Mouse (Mus musculus): ENCODE measurements around the gene Cdk2ap2. TPM values are rescaled to one million over a fixed set of nuclear protein-coding genes. Genes with fewer than 3 reads are reported as not detected.
"Not testable (repeated sequence)": the region's sequence is repeated elsewhere in the genome, so short reads cannot be mapped to it uniquely, and the experiment has no call there.

The Cdk2ap2 gene
- polyA plus RNA-seq, 1 experiment: 296 TPM

DNA sequence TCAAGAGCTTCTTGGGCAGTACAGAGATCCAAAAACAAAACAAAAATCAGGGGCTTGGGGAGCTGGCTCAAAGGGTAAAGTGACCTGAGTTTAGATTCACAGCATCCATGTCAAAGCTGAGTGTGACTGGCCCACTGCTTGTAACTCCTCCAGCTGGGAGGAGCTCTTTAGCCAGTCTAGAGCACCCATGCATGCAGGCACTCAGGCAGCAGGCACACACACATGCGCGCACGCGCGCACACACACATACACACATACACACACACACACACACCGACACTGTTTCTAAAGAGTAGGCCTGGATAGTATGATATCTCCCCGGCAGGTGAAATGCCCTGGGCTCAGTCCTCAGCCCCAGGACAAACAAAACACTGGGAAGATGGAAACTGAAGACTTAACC is 20.0 kb downstream of the Cdk2ap2 start:
- Histone ChIP-seq H3K27ac (ENCODE audit: control insufficient read depth, insufficient read depth, low read length) (no peak overlapping the region), H3K4me3 (ENCODE audit: control insufficient read depth, insufficient read depth, low read length) (no peak overlapping the region), H3K4me1 (replicated peaks; ENCODE audit: control insufficient read depth, insufficient read depth, low read length) (peaks cover 58% of the 10 kb centered on the region), H3K36me3 (ENCODE audit: control insufficient read depth, insufficient read depth, low read length) (peaks cover 29% of the 10 kb centered on the region), H3K27me3 (ENCODE audit: control insufficient read depth, insufficient read depth, low read length) (no peaks in the 10 kb centered on the region)
- 98% methylated on average over 7 of the region's 7 CpGs for WGBS
- no peak for DNase-seq
- TF ChIP-seq POLR2A (IDR thresholded peaks at IDR 0.05; ENCODE audit: control insufficient read depth, extremely low read depth, insufficient read depth, low read length, poor library complexity): no peak
- TF ChIP-seq CTCF (IDR thresholded peaks at IDR 0.05; ENCODE audit: borderline replicate concordance, control insufficient read depth, extremely low read depth, insufficient read depth, low read length, poor library complexity): no peak

GRCm38 (mm10) chr19:4118350-4118749 is 21.4 kb downstream of the Cdk2ap2 start:
- H3K4me1 ChIP-seq (replicated peaks; ENCODE audit: control insufficient read depth, insufficient read depth, low read length): peaks cover 48% of the 10 kb centered on the region
- TF ChIP-seq CTCF (IDR thresholded peaks at IDR 0.05; ENCODE audit: borderline replicate concordance, control insufficient read depth, extremely low read depth, insufficient read depth, low read length, poor library complexity): no peak
- TF ChIP-seq POLR2A (IDR thresholded peaks at IDR 0.05; ENCODE audit: control insufficient read depth, extremely low read depth, insufficient read depth, low read length, poor library complexity): no peak
- H3K36me3 ChIP-seq (ENCODE audit: control insufficient read depth, insufficient read depth, low read length): peaks cover 19% of the 10 kb centered on the region
- no peak overlapping the region for H3K4me3 ChIP-seq (ENCODE audit: control insufficient read depth, insufficient read depth, low read length)
- H3K27me3 ChIP-seq (ENCODE audit: control insufficient read depth, insufficient read depth, low read length): no peaks in the 10 kb centered on the region
- DNase-seq: no peak
- H3K27ac ChIP-seq (ENCODE audit: control insufficient read depth, insufficient read depth, low read length): peak overlapping the region; percentile 70
- whole genome bisulfite sequencing: 66% methylated on average over 2 of the region's 2 CpGs

DNA sequence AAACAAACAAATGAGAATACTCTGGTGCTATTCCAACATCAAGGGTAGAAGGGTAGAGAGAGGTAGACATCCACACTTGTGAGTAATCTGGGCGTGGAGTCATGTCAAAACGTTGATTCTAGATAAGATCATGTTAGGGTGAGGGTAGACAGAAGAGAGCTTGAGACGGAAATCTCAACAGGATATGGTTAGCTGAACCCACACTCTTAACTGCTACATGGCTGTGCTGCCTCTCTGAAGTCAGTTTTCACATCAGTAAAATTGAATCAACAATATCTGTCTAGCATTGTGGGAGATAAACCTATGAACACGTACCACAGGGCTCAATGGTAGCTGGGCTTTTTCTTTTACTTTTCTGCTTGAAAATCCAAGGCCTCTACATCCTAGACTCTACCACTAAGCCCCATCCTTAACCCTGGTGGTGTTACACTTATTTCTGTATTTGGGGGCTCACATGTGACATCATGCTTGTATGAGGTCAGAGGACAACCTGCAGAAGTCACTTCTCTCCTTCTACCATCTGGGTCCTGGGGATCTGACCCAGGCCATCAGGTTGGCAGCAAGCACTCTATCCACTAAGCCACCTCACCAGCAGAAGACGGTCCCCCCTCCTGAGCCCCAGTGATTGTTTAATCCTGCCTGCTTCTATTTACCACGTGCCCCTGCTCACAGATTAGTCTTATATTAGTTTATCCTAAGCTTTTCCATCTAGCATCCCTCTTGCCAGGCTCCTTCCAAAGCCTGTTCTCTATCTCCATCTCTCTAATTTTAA is 22.9 kb downstream of the Cdk2ap2 start:
- no peaks in the 10 kb centered on the region for H3K27me3 ChIP-seq (ENCODE audit: control insufficient read depth, insufficient read depth, low read length)
- no peak for TF ChIP-seq POLR2A (IDR thresholded peaks at IDR 0.05; ENCODE audit: control insufficient read depth, extremely low read depth, insufficient read depth, low read length, poor library complexity)
- no peak for TF ChIP-seq CTCF (IDR thresholded peaks at IDR 0.05; ENCODE audit: borderline replicate concordance, control insufficient read depth, extremely low read depth, insufficient read depth, low read length, poor library complexity)
- peaks cover 33% of the 10 kb centered on the region for H3K4me1 ChIP-seq (replicated peaks; ENCODE audit: control insufficient read depth, insufficient read depth, low read length)
- H3K27ac ChIP-seq (ENCODE audit: control insufficient read depth, insufficient read depth, low read length): peak overlapping the region; percentile 86
- peak; percentile 47 for DNase-seq
- peaks cover 15% of the 10 kb centered on the region for H3K36me3 ChIP-seq (ENCODE audit: control insufficient read depth, insufficient read depth, low read length)
- H3K4me3 ChIP-seq (ENCODE audit: control insufficient read depth, insufficient read depth, low read length): no peak overlapping the region; the same call in 1 of the 2 replicates
- 15% methylated on average over 6 of the region's 6 CpGs for WGBS

DNA sequence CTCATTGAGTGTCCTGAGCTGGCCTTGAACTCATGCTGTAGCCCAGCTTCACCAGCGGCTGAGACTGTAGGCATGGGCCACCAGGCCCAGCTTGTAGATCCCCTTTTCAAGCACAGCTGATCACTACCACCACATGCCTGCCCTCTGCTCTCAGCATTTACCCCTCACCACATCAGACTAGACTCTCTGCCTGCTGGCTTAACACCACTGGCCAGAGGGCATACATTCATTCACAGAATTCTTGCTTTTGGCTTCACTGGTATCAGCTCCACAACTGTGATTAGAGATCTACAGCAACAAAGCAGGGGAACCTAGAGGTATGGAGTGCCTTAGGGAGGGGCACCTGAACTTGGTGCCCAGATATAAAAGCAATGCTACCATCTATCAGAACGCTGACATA is 23.5 kb downstream of the Cdk2ap2 start:
- TF ChIP-seq POLR2A (IDR thresholded peaks at IDR 0.05; ENCODE audit: control insufficient read depth, extremely low read depth, insufficient read depth, low read length, poor library complexity) (no peak), CTCF (IDR thresholded peaks at IDR 0.05; ENCODE audit: borderline replicate concordance, control insufficient read depth, extremely low read depth, insufficient read depth, low read length, poor library complexity) (no peak)
- Histone ChIP-seq H3K4me1 (replicated peaks; ENCODE audit: control insufficient read depth, insufficient read depth, low read length) (peaks cover 36% of the 10 kb centered on the region), H3K27ac (ENCODE audit: control insufficient read depth, insufficient read depth, low read length) (peak overlapping the region; percentile 86), H3K4me3 (ENCODE audit: control insufficient read depth, insufficient read depth, low read length) (no peak overlapping the region; the same call in 1 of the 2 replicates), H3K36me3 (ENCODE audit: control insufficient read depth, insufficient read depth, low read length) (peaks cover 9% of the 10 kb centered on the region; the same call in 1 of the 2 replicates), H3K27me3 (ENCODE audit: control insufficient read depth, insufficient read depth, low read length) (no peaks in the 10 kb centered on the region)
- DNase-seq: no peak
- 62% methylated on average over 2 of the region's 2 CpGs for WGBS

DNA sequence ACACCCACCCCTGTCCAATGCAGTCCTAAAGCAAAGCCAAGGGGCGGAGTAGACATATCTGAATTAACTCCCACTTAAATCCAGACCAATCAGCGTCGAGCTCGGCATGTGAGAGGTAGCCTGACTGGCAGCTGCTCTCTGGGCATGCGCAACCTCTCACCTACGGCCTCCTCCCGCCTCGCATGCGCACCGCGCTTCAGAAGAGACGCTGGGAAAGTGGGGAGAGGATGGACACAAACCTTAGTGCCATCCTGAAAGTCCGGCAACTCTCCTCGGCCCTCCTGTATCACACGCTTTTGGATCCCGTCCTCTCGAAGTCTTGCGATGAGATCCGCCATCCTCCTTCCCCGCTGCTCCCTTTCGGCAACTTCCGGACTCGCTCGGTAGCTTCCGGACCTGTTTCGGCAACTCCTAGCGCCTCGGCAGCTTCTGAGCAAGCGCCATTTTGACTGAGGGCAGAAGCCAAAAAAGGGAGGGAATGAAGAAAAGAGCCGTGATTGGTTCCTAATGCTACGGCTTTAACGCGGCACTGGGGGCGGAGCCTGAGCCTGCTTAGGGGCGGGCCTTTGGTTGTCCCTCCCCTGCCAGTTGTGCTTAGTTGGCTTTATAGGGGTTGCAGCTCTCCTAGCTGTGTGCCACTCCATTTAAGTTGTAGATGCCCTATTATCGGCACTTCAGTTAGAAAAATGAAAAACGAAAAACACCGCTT is 24.3 kb downstream of the Cdk2ap2 start:
- Histone ChIP-seq H3K4me1 (replicated peaks; ENCODE audit: control insufficient read depth, insufficient read depth, low read length) (peaks cover 37% of the 10 kb centered on the region), H3K27ac (ENCODE audit: control insufficient read depth, insufficient read depth, low read length) (peak overlapping the region; percentile 70), H3K4me3 (ENCODE audit: control insufficient read depth, insufficient read depth, low read length) (peak overlapping the region; percentile 70), H3K27me3 (ENCODE audit: control insufficient read depth, insufficient read depth, low read length) (no peaks in the 10 kb centered on the region), H3K36me3 (ENCODE audit: control insufficient read depth, insufficient read depth, low read length) (peaks cover 6% of the 10 kb centered on the region; the same call in 1 of the 2 replicates)
- 2% methylated on average over 38 of the region's 38 CpGs for WGBS
- DNase-seq: peak; percentile 100
- TF ChIP-seq POLR2A (IDR thresholded peaks at IDR 0.05; ENCODE audit: control insufficient read depth, extremely low read depth, insufficient read depth, low read length, poor library complexity) (no peak; the same call in 1 of the 2 replicates), CTCF (IDR thresholded peaks at IDR 0.05; ENCODE audit: borderline replicate concordance, control insufficient read depth, extremely low read depth, insufficient read depth, low read length, poor library complexity) (peak; percentile 63; the same call in 1 of the 2 replicates)

- H3K4me3 ChIP-seq (ENCODE audit: control insufficient read depth, insufficient read depth, low read length); H3K27ac ChIP-seq (ENCODE audit: control insufficient read depth, insufficient read depth, low read length); H3K27me3 ChIP-seq (ENCODE audit: control insufficient read depth, insufficient read depth, low read length); H3K36me3 ChIP-seq (ENCODE audit: control insufficient read depth, insufficient read depth, low read length); DNase-seq: not testable (repeated sequence)
- H3K4me1 ChIP-seq (replicated peaks; ENCODE audit: control insufficient read depth, insufficient read depth, low read length): peaks cover 39% of the 10 kb centered on the region
- WGBS: 34% methylated on average over 6 of the region's 6 CpGs
Measured at GRCm38 (mm10) chr19:4121896-4122295, 24.9 kb downstream of the Cdk2ap2 start.

Data from thymus, adult 2 months (tissue).